In genomic region chr4:116840841-116841240, GRCm38 (mm10) we compare ENCODE assay signal across 28 mouse cellular contexts. TPM values are rescaled to one million over a fixed set of nuclear protein-coding genes. Genes with fewer than 3 reads are reported as not detected.
"Had no signal": no experiment of that assay in that cellular context is flagged by ENCODE, and none has a peak within 500 bp of the region (broad histone marks: within the 10 kb centered on the region; RNA-seq: fewer than 3 reads in every experiment).

No protein-coding gene starts in this region.

- H3K27ac ChIP-seq: gastrocnemius, adult 2 months; heart, embryonic 10.5 days; hindbrain, embryonic 10.5 days; hindbrain, embryonic 12.5 days; hindbrain, embryonic 14.5 days; intestine, embryonic 15.5 days; layer of hippocampus, adult 2 months; left cerebral cortex, adult 2 months; limb, embryonic 10.5 days; limb, embryonic 12.5 days; liver, embryonic 12.5 days; liver, embryonic 14.5 days had no signal

- H3K9ac ChIP-seq: heart, embryonic 12.5 days; hindbrain, embryonic 12.5 days; hindbrain, embryonic 14.5 days; intestine, embryonic 15.5 days; limb, embryonic 12.5 days; liver, embryonic 12.5 days; liver, embryonic 14.5 days had no signal

- DNase-seq: gastrocnemius, adult 2 months; gastrocnemius, postnatal 10 days; gastrocnemius, postnatal 25 days; heart, adult 18-20 months; heart, postnatal 10 days; heart, postnatal 4 days; kidney, adult 18-20 months; kidney, adult 8-10 months; kidney, postnatal 10 days; kidney, postnatal 25 days; kidney, postnatal 4 days; liver had no signal

- ATAC-seq: hindbrain, embryonic 16.5 days; inflammation-experienced regulatory T-cells, adult 6 months; intestine, embryonic 15.5 days; intestine, postnatal 0 days; liver, embryonic 12.5 days had no signal

- H3K27me3 ChIP-seq: hindbrain, embryonic 12.5 days; intestine, embryonic 15.5 days had no signal

- H3K4me1 ChIP-seq: heart, embryonic 10.5 days; hindbrain, embryonic 12.5 days; intestine, embryonic 15.5 days; limb, embryonic 12.5 days; liver, embryonic 12.5 days had no signal

- H3K36me3 ChIP-seq: heart, embryonic 10.5 days; heart, embryonic 12.5 days; hindbrain, embryonic 10.5 days; hindbrain, embryonic 12.5 days; intestine, embryonic 15.5 days; limb, embryonic 10.5 days; limb, embryonic 12.5 days; liver, embryonic 12.5 days had no signal

- H3K4me3 ChIP-seq: gastrocnemius, adult 2 months; hindbrain, embryonic 12.5 days; intestine, embryonic 15.5 days; layer of hippocampus, adult 2 months; left cerebral cortex, adult 2 months; liver, embryonic 12.5 days had no signal

- H3K4me2 ChIP-seq: hindbrain, embryonic 14.5 days; liver, embryonic 12.5 days had no signal

- H3K9me3 ChIP-seq: heart, embryonic 10.5 days; hindbrain, embryonic 10.5 days; hindbrain, embryonic 12.5 days; intestine, embryonic 15.5 days; limb, embryonic 10.5 days; limb, embryonic 12.5 days; liver, embryonic 12.5 days had no signal

RNA-seq across cellular contexts. Expression of gene Zswim5, which starts 36.3 kb away (rescaled TPM):
- total RNA-seq: granulocyte monocyte progenitor cell, adult 5-6 weeks had no signal
